Mouse (Mus musculus) left cerebral cortex, adult 2 months (tissue): ENCODE results near the gene Ankrd27. TPM values are rescaled to one million over a fixed set of nuclear protein-coding genes. Genes with fewer than 3 reads are reported as not detected.

ENCODE experiments used
- DNase-seq, 2 experiments: peaks; one replicate each; pipeline ENCODE4 v3.0.0; 2021 to 2022; ENCODE audit warnings: low spot score in 2 of 2, mixed read lengths in 1 of 2; ENCODE audit errors: extremely low spot score in 1 of 2
- H3K27ac ChIP-seq: fragments of 200-600 bp; 2 replicates; pipeline ENCODE4 v1.8.1; 2022
- H3K4me3 ChIP-seq: fragments of 200-600 bp; 2 replicates; pipeline ENCODE4 v1.8.1; 2022
- CTCF ChIP-seq: fragments of 200-600 bp; IDR thresholded peaks from 2 replicates; pipeline ENCODE4 v1.8.1; 2022; ENCODE audit warnings: antibody characterized with exemption, mild to moderate bottlenecking, moderate library complexity
- intact Hi-C: fragments of 180-260 bp; cut with DNase I; formaldehyde crosslinking; loops from one replicate; pipeline ENCODE4 v1.15.1; 2025
- total RNA-seq, 2 experiments: library from RNA; stranded (reverse); gene quantifications; 2 replicates each; pipeline ENCODE4 v1.2.3; 2021

The Ankrd27 gene
- total RNA-seq, 2 experiments from 2014 or later = 43.4 to 46.8 TPM

- intact Hi-C loops = no loop called here
- H3K4me3 ChIP-seq = no peak overlapping the region
- no peak for DNase-seq
- no peak overlapping the region for H3K27ac ChIP-seq
- no peak for TF ChIP-seq CTCF
Observed at GRCm38 (mm10) chr7:35602766-35603165, 16.7 kb downstream of the Ankrd27 start.

GRCm38 (mm10) chr7:35606816-35607215, 20.8 kb downstream of the Ankrd27 start:
- intact Hi-C loops = no loop called here
- no peak for TF ChIP-seq CTCF

GRCm38 (mm10) chr7:35609245-35609644, 23.2 kb downstream of the Ankrd27 start:
- no peak overlapping the region for H3K27ac ChIP-seq
- TF ChIP-seq CTCF = no peak
- no peak for DNase-seq
- H3K4me3 ChIP-seq = no peak overlapping the region
- intact Hi-C loops = no loop called here

More at GRCm38 (mm10) chr7:35606816-35607215, 20.8 kb downstream of the Ankrd27 start:
- Histone ChIP-seq H3K4me3 (no peak overlapping the region), H3K27ac (no peak overlapping the region)
- DNase-seq = no peak

GRCm38 (mm10) chr7:35617513-35617912, 31.5 kb downstream of the Ankrd27 start:
- DNase-seq = no peak
- no peak for TF ChIP-seq CTCF
- no peak overlapping the region for H3K4me3 ChIP-seq
- intact Hi-C loops = no loop called here
- H3K27ac ChIP-seq = no peak overlapping the region

GRCm38 (mm10) chr7:35622626-35623025, 36.6 kb downstream of the Ankrd27 start:
- no peak for DNase-seq
- no peak for TF ChIP-seq CTCF
- H3K4me3 ChIP-seq = no peak overlapping the region
- intact Hi-C loops = no loop called here
- no peak overlapping the region for H3K27ac ChIP-seq

- intact Hi-C loops = no loop called here
- no peak for DNase-seq
- H3K4me3 ChIP-seq = no peak overlapping the region
- H3K27ac ChIP-seq = no peak overlapping the region
- TF ChIP-seq CTCF = no peak; the same call in 1 of the 2 replicates
Observed at GRCm38 (mm10) chr7:35626038-35626437, 40.0 kb downstream of the Ankrd27 start.

GRCm38 (mm10) chr7:35627371-35627770, 41.3 kb downstream of the Ankrd27 start:
- no peak for DNase-seq
- H3K27ac ChIP-seq = no peak overlapping the region
- TF ChIP-seq CTCF = no peak
- intact Hi-C loops = no loop called here
- no peak overlapping the region for H3K4me3 ChIP-seq

- Histone ChIP-seq H3K27ac (no peak overlapping the region), H3K4me3 (no peak overlapping the region)
- TF ChIP-seq CTCF = peak; percentile 62
- intact Hi-C loops = no loop called here
- DNase-seq = no peak
Observed at GRCm38 (mm10) chr7:35628496-35628895, 42.5 kb downstream of the Ankrd27 start.

- intact Hi-C loops = loop anchor here (2.0 to 10.0 kb wide), 3 partner anchors 81 to 241 kb away; partner anchors contain the start of genes Cep89 and Faap24
- TF ChIP-seq CTCF = peak; percentile 74
- Histone ChIP-seq H3K27ac (no peak overlapping the region), H3K4me3 (no peak overlapping the region)
- DNase-seq = peak in 1 of 2 experiments; percentile 32
Observed at GRCm38 (mm10) chr7:35636229-35636628, 50.2 kb downstream of the Ankrd27 start.

GRCm38 (mm10) chr7:35636874-35637273, 50.8 kb downstream of the Ankrd27 start:
- Histone ChIP-seq H3K4me3 (no peak overlapping the region), H3K27ac (no peak overlapping the region)
- TF ChIP-seq CTCF = no peak
- intact Hi-C loops = loop anchor here (2.0 to 10.0 kb wide), 3 partner anchors 82 to 242 kb away; partner anchors contain the start of genes Cep89 and Faap24
- no peak for DNase-seq

- DNase-seq = no peak
- Histone ChIP-seq H3K27ac (no peak overlapping the region), H3K4me3 (no peak overlapping the region)
- no peak for TF ChIP-seq CTCF
- intact Hi-C loops = no loop called here
Observed at GRCm38 (mm10) chr7:35640072-35640471, 54.0 kb downstream of the Ankrd27 start.

- no peak for TF ChIP-seq CTCF
- H3K4me3 ChIP-seq = peak overlapping the region; percentile 84
- DNase-seq = no peak
- intact Hi-C loops = loop anchor here (5.0 kb wide), 1 partner anchor 156 kb away; the partner anchor contains the start of gene Zfp507
- peak overlapping the region; percentile 76 for H3K27ac ChIP-seq
Observed at GRCm38 (mm10) chr7:35646317-35647081, 60.5 kb downstream of the Ankrd27 start.
